Mouse (Mus musculus): ENCODE results near the gene Dhx9.
"Not testable (repeated sequence)": the region's sequence is repeated elsewhere in the genome, so short reads cannot be mapped to it uniquely, and the experiment has no call there.

Dhx9 gene

DNA sequence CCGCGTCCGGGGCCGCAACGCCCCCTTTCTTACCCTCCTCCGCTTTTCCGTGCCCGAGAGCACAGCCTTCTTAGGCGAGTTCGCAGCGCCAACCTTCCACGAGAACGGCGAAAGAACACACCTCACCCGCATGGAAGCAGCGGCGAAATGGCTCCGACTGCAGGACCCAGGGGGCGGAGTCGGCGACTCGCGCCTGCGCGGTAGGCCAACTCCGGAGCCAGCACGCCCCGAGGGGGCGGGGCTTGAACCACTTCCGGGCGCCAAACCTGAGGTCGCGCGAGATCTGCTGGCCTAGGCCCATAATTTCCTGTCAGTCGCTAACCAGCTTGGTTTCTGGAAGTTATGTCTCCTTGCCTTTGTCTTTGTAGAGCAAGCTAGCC is at the start of gene Dhx9:
Gene Dhx9 (minus strand): TSS at position 161 of the 380 bp plus-strand sequence.
- peak; percentile 86 for DNase-seq (ENCODE audit: low read depth, low spot score)

DNA sequence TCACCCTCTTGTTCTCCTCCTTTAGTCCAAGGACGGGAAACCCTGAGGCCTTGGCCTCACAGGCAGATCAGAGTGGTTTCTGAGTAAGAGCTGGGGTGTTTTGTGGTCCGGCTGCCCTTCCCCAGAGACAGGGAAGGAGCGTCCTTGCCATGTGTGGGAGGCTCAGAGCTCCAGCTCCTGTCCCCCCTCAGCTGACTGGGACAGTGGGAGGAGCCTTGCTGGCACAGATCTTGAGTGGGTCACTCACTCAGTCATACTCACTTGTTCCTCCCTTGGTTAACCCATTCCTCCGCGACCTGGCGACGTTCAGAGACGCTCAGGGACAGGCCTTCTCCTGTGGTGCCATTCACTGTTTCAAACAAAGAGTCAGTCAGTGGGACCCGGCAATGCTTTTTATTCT is 48.2 kb upstream of the Dhx9 start:
- no peak for DNase-seq (ENCODE audit: low read depth, low spot score)

DNA sequence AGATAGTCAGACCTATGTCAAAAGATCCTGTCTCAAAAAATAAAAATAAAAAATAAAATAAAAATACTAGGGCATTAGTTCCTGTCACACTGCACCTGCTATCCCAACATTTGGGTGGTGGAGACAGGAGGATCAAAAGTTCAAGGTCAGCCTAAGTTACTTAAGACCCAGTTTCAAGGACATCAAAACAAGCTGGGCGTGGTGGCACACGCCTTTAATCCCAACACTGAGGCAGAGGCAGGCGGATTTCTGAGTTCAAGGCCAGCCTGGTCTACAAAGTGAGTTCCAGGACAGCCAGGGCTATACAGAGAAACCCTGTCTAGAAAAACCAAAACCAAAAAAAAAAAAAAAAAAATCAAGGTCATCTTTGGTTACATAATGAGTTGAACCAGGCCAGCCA is 45.4 kb upstream of the Dhx9 start:
- not testable (repeated sequence) for DNase-seq (ENCODE audit: low read depth, low spot score)

DNA sequence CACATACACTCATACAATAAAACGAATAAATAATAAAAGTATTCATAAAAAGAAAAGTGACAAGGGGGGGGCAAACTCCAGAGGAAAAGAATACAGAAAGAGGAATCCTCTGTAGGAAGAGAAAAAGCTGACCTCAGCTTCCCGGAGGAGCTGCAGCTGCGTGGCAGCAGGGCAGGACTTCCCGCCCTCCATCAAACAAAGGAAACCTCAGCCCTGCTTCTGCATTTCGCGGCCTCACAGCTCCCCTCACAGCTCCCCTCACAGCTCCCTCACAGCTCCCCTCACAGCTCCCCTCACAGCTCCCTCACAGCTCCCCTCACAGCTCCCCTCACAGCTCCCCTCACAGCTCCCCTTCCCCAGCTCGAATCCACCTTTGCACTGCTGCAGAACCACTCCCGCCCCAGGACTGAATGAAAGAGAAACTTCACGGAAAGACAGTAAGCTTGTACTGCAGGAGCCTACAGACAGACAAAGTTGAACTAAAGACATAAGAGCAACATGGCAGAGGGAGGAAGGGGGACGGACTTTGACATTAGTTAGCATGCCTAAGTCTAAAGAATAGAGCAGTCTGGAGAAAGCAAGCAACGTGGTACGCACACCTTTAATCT is 44.9 kb upstream of the Dhx9 start:
- no peak for DNase-seq (ENCODE audit: low read depth, low spot score)

DNA sequence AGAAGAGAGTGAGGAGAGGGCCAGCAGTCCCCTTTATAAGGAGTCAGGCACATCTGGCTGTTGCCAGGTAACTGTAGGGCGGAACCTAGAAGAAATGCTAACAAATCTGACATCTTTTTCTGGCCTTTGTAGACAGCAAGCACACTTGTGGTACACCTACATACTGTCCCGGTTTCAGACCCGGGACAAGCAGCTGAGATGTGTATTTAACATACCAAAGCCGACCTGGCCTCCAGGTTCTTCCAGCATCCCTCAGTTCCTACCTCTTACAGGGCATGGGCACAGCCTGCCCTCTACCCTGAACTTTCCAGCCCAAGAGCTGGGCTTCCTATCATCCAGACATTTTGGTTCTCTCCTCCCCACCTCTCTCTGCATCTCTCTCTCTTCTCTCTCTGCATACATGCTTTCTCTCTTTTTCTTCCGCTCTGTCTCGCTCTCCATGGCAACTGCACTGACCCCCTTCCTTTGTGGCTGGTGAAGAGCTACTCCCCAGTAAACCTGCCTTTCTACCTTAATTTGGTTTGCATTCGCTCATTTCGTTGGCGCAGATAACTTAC is 44.3 kb upstream of the Dhx9 start:
- DNase-seq (ENCODE audit: low read depth, low spot score): no peak

DNA sequence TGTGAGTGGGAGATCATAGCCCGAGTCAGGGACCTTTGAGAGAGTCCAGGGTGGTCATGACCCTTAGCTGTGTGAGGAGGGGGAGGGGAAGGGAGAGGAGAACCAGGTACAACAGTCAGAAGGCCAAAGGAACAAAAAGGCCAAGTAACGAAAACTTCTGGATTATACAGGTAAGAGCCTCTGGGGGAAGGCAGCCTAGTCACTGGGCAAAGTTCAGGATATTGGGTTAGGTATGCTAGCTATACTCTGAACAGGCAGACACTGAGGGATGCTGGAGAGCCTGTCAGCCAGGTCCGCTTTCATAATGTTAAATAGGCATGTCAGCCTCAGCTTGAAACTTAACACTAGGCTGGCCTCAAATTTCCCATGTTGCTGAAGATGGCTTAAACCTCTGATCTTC is 34.7 kb upstream of the Dhx9 start:
- DNase-seq (ENCODE audit: low read depth, low spot score): no peak

DNA sequence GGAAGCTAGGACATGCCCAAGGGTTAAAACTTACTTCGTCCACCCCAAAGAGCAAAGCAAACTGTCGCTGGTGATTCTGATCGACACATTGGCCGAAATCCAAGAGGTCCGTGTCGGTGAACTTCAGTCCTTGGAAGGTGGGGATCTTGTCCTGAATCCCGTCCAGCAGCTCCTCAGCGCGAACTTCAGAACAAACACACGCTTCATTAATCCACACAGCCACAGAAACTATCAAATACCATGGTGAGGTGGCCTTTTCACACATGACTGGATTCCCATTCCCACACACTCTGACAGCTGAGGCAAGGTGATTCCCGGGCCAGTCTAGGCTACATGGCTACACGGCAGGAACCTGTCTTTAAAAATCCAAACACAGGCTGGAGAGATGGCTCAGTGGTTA is 27.9 kb upstream of the Dhx9 start:
- no peak for DNase-seq (ENCODE audit: low read depth, low spot score)

DNA sequence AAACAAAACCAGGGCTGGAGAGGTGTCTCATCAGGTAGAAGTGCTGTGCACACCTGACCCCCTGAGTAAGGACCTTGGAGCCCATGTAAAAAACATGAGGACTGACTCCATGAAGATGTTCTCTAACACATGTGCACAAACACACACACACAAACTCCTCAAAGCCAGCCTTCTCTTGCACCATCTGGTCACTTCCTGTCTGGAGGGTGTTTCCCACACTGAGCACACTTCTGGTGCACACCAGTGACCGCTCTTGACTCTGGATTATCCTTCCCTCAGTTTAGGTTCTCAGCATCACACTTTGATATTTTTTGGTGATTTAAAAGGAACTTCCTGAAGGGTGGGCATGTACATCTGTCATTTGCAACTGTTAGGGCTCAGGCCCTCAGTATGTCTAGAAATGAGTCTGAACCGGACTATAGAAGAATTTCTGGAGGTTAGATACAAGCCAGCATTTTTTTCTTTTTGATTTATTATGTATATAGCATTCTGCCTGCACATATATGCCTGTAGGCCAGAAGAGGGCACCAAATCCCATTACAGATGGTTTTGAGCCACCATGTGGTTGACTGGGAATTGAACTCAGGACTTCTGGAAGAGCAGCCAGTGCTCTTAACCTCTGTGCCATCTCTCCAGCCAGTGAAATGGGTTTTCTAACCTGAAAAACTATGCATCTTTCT is 23.0 kb upstream of the Dhx9 start:
- no peak for DNase-seq (ENCODE audit: low read depth, low spot score)

DNA sequence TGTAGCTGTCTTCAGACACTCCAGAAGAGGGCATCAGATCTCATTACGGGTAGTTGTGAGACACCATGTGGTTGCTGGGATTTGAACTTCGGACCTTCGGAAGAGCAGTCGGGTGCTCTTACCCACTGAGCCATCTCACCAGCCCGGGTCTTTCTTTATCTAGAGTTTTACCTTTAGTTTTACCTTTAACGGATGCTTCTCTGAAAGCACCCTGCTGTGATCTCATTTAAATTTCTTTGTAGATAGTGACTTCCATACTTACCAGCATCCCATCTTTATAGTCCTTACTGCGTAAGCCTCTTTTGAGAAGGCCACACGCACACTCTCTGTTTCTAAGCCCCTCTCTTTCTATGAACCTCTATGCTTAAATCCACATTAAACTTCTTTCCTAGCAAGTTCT is 22.1 kb upstream of the Dhx9 start:
- DNase-seq (ENCODE audit: low read depth, low spot score): not testable (repeated sequence)

DNA sequence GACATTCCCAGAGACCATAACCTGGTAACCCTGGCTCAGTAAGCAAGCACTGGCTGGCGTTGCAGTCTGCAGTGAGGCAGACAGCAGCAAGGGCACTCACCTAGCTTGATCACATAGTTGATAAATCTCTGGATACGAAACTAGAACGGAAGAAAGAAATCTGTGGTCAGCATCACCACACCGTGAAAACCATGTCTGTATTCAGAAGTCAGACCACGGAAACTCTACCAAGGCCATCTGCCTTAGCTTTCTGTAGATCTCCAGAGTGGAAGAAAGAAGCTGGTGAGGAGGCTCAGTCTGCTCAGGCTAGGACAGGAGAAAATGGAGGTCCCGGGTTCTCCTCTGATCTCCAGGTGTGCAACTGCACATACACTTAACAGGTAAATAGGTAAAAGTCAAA is 21.6 kb upstream of the Dhx9 start:
- DNase-seq (ENCODE audit: low read depth, low spot score): no peak

DNA sequence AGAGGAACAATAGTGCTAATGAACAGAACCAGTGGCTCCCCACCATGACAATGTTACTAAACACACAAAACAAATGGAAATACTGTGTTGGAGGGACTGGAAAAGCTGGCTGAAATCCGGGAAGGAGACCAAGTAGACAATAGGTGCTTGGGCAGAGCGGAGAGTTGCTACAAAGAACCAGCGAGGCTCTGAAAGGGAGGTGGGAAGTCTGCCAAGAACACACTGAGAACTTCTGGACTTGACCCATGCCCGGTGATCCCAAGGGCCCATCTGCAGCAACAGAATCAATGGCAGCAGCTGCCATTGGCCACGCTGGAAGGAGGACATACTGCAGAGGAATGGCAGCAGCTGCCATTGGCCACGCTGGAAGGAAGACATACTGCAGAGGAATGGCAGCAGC is 18.8 kb upstream of the Dhx9 start:
- DNase-seq (ENCODE audit: low read depth, low spot score): no peak

DNA sequence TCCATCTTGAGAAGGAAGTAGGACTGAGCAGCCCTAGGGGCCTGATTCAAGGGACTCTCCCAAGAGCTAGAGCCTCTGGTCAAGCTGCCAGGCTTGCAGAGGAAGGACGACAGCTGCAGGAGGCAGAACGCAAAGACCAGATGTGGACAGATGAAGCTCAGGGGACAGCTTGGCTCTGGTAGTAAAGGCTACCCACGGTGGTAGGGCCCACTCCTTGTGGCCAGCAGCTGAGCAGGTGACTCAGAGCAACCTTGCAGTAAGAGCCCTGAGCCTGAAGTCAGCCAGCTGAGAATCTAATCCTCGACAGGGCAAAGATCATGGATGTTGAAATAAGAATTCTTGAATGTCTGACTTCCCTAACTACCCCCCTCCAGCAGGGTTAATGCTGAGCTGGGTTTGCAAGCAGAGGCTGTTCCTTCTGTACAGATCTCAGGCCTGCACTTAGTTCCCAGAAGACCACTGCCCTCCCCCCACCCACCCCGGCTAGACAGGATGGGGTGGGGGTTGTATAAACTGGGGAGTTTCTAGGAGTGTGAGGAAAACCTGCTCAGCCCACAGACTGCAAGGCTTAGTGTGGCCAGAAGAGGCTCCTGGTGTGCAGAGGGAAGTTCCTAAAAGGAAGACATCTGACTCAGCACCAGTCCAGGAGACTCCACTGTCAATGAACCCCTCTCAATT is 14.3 kb upstream of the Dhx9 start:
- no peak for DNase-seq (ENCODE audit: low read depth, low spot score)

DNA sequence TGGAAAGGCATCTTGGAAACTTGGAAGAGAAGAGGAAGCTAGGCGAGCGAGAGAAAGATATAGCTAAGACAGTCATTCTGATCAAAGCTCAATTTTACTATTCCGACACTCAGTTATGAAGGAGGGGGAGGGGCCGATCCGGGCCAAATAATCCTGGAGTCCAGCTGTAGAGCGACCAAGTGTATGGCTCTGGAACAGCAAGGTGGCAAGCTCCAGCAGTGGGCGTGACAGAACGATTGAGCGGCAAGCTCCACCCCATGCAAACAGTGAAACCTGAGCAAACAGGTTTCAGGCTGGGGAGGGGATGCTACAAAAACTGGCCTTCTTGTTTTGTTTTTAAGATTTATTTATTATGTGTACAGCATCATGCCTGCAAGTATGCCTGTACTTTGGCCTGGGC is 12.6 kb upstream of the Dhx9 start:
- DNase-seq (ENCODE audit: low read depth, low spot score): no peak

DNA sequence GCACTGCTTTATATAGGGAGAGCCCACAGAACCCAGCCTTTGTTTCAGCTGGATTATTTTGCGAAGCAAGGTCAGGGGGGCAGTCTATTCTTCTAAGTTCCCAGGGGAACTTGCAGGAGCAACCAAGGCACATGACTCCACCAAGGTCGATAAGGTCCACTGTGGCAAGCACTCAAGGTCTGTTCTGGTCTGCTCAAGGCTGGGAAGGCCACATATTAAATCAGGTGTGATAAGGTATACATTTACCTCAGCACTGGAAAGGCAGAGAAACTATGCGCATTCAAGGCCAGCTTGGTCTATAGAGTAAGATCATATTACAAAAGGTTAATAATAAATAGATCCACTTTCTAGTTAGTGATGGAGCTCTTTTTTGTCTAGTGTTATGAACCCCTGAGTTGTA is 8.6 kb upstream of the Dhx9 start:
- DNase-seq (ENCODE audit: low read depth, low spot score): no peak

DNA sequence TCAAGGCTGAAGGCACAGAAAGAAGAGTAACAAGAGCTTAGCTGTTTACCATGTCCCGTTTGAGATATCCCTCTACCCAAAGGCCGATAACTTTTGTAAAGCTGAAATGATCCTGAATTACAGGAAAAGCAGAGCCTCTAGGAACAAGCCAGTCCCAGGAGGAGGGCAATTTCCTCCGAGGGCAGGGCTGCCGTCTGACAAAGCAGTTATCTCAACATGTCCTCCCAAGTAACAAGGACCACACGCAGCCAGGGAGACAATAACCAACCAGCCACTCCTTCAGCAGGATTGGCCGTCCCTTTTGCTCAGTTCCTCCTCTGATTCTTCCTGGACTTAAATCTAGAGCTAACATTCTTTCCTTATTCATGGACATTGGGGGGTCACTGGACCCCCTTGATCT is 6.5 kb upstream of the Dhx9 start:
- no peak for DNase-seq (ENCODE audit: low read depth, low spot score)

DNA sequence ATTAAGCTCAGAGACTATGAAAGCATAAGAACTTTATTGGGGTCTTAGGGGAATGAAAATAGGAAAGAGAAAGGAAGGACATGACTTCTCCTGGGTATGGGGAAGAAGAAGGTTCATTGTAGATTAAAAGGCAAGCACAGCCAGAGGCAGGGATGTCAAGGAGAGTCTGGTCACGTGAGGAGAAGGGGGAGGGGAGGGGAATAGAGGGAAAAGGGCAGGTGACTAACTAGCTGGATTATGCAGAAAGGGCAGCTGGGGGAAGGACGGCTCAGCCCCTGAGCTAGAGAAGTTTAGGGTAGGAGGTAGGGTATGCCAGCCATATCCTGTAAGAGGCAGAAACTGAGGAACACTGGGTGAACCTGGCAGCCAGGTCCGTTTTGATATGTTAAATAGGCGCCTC is 5.9 kb upstream of the Dhx9 start:
- no peak for DNase-seq (ENCODE audit: low read depth, low spot score)

DNA sequence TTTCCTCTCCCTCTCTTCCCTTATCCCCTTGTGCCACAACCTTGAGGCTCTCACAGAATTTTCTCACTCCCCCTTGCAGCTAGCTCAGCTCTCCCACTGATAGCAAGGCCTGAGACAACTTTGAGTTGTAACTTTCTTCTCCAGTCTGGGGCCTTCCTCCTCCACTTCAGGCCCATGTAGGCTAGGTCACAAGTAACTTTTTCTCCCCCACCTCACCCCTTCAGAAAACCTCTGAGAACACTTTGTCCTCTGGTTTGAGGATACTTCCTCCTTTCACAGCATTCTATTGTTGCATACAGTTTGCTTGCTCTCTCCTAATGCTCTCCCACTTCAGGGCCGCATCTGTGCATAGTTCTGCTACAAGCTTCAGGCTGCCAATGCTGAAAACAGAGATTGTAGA is 4.4 kb upstream of the Dhx9 start:
- no peak for DNase-seq (ENCODE audit: low read depth, low spot score)

DNA sequence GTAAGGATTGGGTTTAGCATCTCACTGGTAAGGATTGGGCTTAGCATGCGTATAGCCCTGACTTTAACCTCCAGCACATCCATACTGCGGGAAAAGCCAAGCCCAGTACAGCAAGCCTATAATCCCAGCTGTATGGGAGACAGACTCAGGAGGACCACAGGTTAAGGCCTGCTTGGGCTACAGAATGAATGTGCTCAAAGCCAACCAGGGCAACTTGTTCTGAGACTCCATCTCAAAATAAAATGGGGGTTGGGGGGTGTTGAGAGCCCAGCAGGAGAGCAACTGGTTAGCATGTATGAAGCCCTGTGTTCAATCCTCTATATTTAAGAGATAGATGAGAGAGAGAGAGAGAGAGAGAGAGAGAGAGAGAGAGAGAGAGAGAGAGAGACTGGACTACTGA is 3.9 kb upstream of the Dhx9 start:
- DNase-seq (ENCODE audit: low read depth, low spot score): no peak

DNA sequence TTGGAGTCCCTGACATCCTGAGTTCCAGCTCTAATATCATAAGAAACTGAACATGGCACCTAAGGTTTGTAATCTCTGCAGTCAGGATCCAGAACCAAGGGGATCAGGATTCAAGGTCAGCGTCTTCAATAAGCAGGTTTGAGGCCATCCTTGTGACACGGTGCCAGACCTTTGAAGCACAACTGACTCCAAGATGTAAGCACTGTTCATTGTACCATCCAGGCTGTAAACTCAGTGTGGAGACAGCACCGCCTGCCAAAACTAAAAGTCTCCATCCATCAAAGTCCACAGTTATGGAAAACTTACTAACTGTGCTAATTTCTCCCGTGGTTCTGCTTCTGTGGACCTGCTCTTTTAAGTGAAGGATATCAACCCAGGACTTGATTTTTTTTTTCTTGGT is 2.5 kb upstream of the Dhx9 start:
- DNase-seq (ENCODE audit: low read depth, low spot score): no peak

DNA sequence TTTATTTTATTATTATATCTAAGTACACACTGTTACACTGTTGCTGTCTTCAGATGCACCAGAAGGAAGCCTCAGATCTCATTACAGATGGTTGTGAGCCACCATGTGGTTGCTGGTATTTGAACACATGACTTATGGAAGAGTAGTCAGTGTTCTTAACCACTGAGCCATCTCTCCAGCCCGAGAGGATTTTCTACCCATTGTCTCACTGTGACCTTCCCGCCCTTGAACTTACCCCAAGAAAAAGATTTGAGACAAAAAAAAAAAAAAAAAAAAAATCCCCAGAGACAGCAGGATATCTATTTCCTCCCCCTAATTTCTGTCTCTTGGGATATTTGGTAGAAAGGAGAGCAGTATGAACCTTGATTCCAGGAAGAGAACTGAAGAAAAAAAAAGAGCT is 2.1 kb upstream of the Dhx9 start:
- DNase-seq (ENCODE audit: low read depth, low spot score): no peak

DNA sequence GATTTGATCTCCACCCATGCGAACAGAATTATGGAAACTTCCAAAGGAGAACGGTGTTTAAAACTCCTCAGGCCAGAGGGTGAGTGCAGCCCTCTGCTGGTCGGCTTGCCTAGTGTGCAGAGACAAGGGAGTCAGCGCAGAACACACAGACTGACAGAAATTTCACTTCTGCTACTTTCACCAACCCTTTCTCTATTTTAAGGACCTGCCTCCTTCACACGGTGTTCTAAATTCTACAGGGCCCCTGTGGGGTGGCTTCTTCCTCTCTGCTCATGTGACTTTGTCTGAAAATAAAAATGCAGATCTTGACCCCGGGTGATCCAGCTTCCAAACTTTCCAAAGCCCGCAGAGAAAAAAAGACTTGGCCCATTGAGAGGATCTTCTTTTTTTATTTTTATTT is 1.7 kb upstream of the Dhx9 start:
- DNase-seq (ENCODE audit: low read depth, low spot score): no peak

DNA sequence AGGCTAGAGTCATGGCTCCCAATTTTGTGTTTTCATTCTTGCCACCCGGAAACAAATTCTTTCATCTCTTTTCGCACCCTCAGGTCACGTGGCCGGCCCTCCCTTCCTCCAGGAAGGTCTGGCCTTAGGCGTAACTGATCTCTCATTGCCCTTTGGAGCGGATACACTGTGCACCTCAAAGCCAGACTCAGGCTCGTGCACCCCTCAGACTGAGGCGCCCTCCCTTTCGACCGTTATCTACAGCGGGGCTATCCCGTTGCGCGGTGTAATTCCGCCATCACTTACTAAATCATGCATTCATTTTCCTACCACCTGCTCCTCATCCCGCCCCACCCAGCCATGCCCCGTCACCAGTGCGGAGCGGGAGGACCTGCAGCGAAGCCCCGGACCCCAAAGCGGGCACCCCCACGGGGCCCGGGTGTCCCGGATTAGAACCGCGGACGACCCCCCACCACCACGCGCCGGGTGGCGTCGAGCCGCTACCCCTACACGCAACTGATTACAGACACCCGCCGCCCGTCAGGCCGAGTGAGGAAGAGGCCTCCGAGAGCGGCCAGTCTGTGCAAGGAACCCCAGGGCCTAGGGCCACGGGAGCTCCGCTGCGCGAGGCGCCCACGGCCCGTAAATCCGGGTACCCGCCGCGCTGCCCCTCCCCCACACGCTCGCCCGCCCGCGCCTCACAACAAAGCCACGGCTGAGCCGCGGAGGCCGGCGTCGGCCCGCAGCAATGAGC is 527 bp downstream of the Dhx9 start:
- DNase-seq (ENCODE audit: low read depth, low spot score): no peak
